Mouse (Mus musculus): ENCODE data around the gene Ccl1.

Ccl1 gene

GRCm38 (mm10) chr11:82203706-82204105 is 101.8 kb downstream of the Ccl1 start:
- DNase-seq, result no peak

- DNase-seq, result no peak
Measured at GRCm38 (mm10) chr11:82197774-82198173, 107.7 kb downstream of the Ccl1 start.

GRCm38 (mm10) chr11:82194980-82195379 is 110.5 kb downstream of the Ccl1 start:
- DNase-seq, result no peak

DNA sequence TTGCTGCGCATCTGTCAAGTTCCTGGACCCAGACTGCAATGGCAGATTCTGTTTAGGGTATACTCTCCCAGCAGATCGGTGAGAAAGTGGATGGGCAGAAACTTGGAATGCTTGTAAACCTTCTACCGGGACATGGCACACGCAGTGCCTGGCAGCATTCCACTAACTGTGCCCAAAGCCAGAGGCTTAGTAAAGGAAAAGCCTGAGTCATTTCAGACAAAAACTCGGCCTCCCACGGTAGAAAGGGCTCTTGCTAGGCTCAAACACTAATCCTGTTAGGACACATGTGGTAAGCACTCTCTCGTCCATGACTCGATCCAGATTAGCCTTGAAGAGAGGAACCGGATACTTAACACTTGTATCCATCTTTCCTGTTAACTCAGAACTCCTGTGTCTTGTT is 111.7 kb downstream of the Ccl1 start:
- DNase-seq, result no peak

GRCm38 (mm10) chr11:82189782-82190563 is 115.5 kb downstream of the Ccl1 start:
- DNase-seq, result no peak

GRCm38 (mm10) chr11:82185684-82186083 is 119.8 kb downstream of the Ccl1 start:
- DNase-seq, result no peak

DNA sequence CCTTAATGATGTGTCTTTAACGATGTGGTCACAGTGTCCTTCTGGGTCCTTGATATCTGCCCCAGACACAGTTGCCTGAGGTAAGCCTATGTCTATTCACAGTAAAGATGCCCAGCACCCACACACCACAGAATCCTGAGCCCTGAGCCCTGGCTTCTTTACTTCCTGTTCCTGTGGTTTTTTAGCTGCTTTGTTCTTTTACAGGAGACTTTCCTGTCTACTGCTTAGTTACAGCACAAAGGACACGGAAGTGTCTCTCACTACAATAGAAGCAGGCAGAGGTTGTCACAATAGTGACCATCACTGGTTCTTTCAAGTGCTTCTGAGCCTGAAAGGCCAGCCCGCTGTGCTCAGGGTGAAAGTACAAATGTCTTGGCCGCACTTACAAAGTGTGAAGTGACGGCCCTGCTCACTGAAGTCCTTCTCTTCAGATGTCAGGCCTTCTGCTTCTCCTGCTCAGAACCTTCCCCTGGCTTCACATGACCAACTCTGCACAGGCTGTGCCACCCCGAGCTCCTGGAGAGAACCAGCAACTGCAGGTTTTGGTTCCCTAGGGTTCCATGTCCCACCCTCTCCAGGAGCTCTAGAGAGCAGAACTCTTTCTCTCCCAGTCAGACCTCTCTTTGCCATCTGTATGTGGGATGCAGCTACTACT is 122.1 kb downstream of the Ccl1 start:
- no peak for DNase-seq

DNA sequence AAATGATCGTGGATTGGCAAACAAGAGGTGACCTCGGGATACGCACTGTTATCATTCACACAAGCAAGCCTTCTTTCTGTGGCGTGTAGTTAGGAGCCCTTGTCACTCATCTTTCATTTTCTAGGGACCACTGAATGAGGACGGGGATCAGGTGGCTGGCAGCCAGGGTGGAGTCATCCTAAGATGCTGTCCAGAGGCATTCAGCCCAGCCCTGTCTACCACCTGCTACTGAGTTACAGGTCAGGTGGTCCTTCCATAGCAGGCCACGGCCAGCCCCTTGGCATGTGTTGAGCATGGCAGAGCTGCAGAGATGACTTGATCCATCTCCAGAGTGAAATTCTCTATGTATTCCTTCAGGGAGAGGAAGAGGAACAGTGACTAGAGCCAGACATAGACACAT is 123.1 kb downstream of the Ccl1 start:
- no peak for DNase-seq

- no peak for DNase-seq
Measured at GRCm38 (mm10) chr11:82181331-82181730, 124.2 kb downstream of the Ccl1 start.

- no peak for DNase-seq
Measured at GRCm38 (mm10) chr11:82178161-82178560, 127.3 kb downstream of the Ccl1 start.

- peak in 1 of 2 experiments; percentile 26 for DNase-seq
Measured at GRCm38 (mm10) chr11:82177711-82178110, 127.8 kb downstream of the Ccl1 start.

DNA sequence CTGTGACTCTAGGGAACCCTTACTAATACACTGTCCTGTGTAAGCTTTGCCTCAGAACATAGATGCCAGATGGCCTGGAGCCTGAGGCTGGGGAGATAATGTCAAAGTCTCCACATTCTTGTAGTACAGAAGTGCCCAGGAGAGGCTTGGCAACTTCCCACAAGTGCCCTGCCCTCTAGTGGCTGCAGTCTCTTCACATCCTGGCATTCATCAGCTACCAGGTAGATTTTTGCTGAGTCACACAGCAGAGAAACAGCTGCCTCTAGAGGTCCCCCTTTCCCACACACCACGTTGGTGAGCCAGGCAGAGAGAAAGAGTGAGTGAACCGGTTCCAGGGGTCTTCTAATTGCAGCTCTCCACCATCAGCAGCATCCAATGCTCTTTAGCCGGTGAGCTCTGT is 130.7 kb downstream of the Ccl1 start:
- DNase-seq, result peak; percentile 78 to 83

DNA sequence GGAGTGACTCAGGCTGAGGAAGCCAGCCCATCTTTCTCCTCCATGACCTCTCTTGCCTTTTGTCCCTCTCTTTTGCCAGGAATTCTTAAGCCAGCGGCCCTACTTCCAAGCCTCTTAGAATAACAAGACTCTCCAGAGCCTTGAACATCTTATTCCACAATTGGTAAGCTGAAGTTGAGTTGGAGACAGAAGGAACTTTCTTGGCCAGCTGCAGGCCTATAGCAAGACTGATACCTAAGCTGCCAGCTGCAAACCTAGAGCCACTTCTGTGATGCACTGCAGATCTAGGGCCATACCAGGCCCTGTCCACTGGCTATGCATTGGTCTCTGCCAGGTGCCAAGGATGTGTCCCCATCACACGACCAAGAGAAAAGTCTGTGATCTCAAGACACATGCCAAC is 132.0 kb downstream of the Ccl1 start:
- no peak for DNase-seq

- DNase-seq, result peak; percentile 27 to 56
Measured at GRCm38 (mm10) chr11:82171316-82172071, 134.0 kb downstream of the Ccl1 start.

GRCm38 (mm10) chr11:82169456-82169855 is 136.0 kb downstream of the Ccl1 start:
- no peak for DNase-seq

- DNase-seq, result no peak
Measured at GRCm38 (mm10) chr11:82168308-82168707, 137.2 kb downstream of the Ccl1 start.

GRCm38 (mm10) chr11:82163285-82163684 is 142.2 kb downstream of the Ccl1 start:
- DNase-seq, result no peak

- no peak for DNase-seq
Measured at GRCm38 (mm10) chr11:82159126-82159525, 146.4 kb downstream of the Ccl1 start.

- DNase-seq, result peak; percentile 29 to 38
Measured at GRCm38 (mm10) chr11:82139492-82140094, 165.9 kb downstream of the Ccl1 start.

- peak in 1 of 2 experiments; percentile 9 for DNase-seq
Measured at GRCm38 (mm10) chr11:82136196-82136595, 169.3 kb downstream of the Ccl1 start.

DNA sequence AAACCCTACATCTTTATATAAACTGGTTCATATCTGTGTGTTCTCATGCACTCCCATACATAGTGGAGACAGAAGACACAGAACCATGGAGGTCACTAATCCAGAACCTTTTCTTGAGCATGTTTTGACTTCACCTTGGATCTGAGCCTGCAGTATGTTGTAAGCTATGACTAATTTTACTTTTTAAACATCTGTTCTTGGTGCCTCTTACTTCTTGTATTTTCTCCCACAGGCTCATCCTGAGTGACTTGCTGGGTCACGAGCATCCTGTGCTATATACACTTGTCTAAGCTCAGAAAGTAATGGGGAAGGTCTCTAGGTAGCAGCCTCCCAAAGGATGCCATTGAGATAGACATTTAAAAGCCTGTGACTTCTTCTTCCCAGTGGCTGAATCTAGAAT is 172.5 kb downstream of the Ccl1 start:
- no peak for DNase-seq

Measured in lung, adult 18-20 months (tissue).